Mouse (Mus musculus) G1E (cell line): ENCODE data around the gene Sorbs1.

ENCODE experiments used
- CTCF ChIP-seq: IDR thresholded peaks from 2 replicates; pipeline ENCODE4 v1.5.1; 2012; ENCODE audit warnings: low read depth, low read length, inconsistent platforms, mixed read lengths
- TAL1 ChIP-seq: conservative IDR thresholded peaks from 2 replicates; pipeline ENCODE4 v1.6.1; 2012; ENCODE audit warnings: low read depth, low read length, inconsistent platforms, mixed read lengths

DNA sequence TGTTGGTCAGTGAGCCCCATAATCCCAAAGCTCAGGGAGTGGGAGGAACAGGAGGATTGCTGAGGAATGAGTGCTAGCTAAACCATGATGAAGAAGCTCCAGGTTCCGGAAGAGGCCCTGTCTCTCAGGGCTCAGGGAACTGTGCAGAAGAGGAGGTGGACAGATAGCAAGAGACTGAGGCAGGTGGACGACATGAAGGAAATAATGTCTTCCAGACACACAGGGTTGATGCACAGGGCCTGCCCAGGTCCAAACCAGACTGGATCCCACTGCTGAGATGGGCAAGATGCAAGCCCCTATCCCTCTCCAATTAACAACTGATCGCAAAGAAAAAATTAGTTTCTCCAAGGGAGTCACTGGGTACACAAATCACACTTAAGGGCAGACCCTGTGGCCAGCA, 258.8 kb downstream of the Sorbs1 start:
- TF ChIP-seq CTCF (no peak), TAL1 (no peak)
